Mouse (Mus musculus) myocyte (in vitro differentiated cells): Measurements from ENCODE around the gene Ccdc38.

ENCODE experiments used
- MAX ChIP-seq: IDR thresholded peaks from one replicate; pipeline ENCODE4 v1.6.1; 2011; ENCODE audit warnings: low read depth, mild to moderate bottlenecking, control low read depth
- MYOG ChIP-seq, 3 experiments: IDR thresholded peaks; one replicate each; pipeline ENCODE4 v1.6.1; 2011; ENCODE audit warnings: control low read depth in 2 of 3, low read depth in 2 of 3, mild to moderate bottlenecking in 2 of 3; ENCODE audit not compliant: insufficient read length in 2 of 3, control insufficient read depth in 1 of 3, insufficient read depth in 1 of 3
- POLR2A ChIP-seq: IDR thresholded peaks from one replicate; pipeline ENCODE4 v1.6.1; 2011; ENCODE audit warnings: low read depth, mild to moderate bottlenecking, control low read depth, moderate library complexity; ENCODE audit not compliant: insufficient read length

GRCm38 (mm10) chr10:93575960-93576359, 35.5 kb downstream of the Ccdc38 start:
- TF ChIP-seq MAX (no peak), POLR2A (no peak), MYOG (IDR thresholded peaks at IDR 0.05; ENCODE audit: control insufficient read depth in 1 of 3, insufficient read depth in 1 of 3, insufficient read length in 2 of 3, low read depth in 2 of 3) (no peak)
